Mouse (Mus musculus): ENCODE measurements around the gene Pi16. TPM values are rescaled to one million over a fixed set of nuclear protein-coding genes. Genes with fewer than 3 reads are reported as not detected.

Pi16 gene
- total RNA-seq, 2 experiments from 2014 or later, result 1.6 to 1.9 TPM

GRCm38 (mm10) chr17:29355841-29356478 is 38.5 kb downstream of the Pi16 start:
- DNase-seq (ENCODE audit: low spot score in 2 of 2), result peak in 1 of 2 experiments; percentile 48

- peak; percentile 54 to 60 for DNase-seq (ENCODE audit: low spot score in 2 of 2)
Measured at GRCm38 (mm10) chr17:29356479-29356856, 39.0 kb downstream of the Pi16 start.

GRCm38 (mm10) chr17:29356882-29357281 is 39.4 kb downstream of the Pi16 start:
- DNase-seq (ENCODE audit: low spot score in 2 of 2), result no peak

- DNase-seq (ENCODE audit: low spot score in 2 of 2), result no peak
Measured at GRCm38 (mm10) chr17:29358928-29359327, 41.4 kb downstream of the Pi16 start.

- DNase-seq (ENCODE audit: low spot score in 2 of 2), result no peak
Measured at GRCm38 (mm10) chr17:29360761-29361221, 43.3 kb downstream of the Pi16 start, which contains the start of gene Fgd2. TSS of gene Fgd2 (plus strand) at chr17:29360914.

GRCm38 (mm10) chr17:29361982-29362691 is 44.7 kb downstream of the Pi16 start:
- no peak for DNase-seq (ENCODE audit: low spot score in 2 of 2)

GRCm38 (mm10) chr17:29363109-29363508 is 45.6 kb downstream of the Pi16 start:
- DNase-seq (ENCODE audit: low spot score in 2 of 2), result no peak

- DNase-seq (ENCODE audit: low spot score in 2 of 2), result no peak
Measured at GRCm38 (mm10) chr17:29365105-29365621, 47.7 kb downstream of the Pi16 start.

- DNase-seq (ENCODE audit: low spot score in 2 of 2), result no peak
Measured at GRCm38 (mm10) chr17:29368726-29369125, 51.2 kb downstream of the Pi16 start.

GRCm38 (mm10) chr17:29370984-29371723 is 53.7 kb downstream of the Pi16 start:
- DNase-seq (ENCODE audit: low spot score in 2 of 2), result peak; percentile 91 to 94

GRCm38 (mm10) chr17:29375871-29376270 is 58.4 kb downstream of the Pi16 start:
- DNase-seq (ENCODE audit: low spot score in 2 of 2), result no peak

- DNase-seq (ENCODE audit: low spot score in 2 of 2), result no peak
Measured at GRCm38 (mm10) chr17:29378056-29378455, 60.6 kb downstream of the Pi16 start.

Other genes with a start within 250 kb of the Pi16 start
- 10 to 100 TPM; 24.9 to 26.0 TPM for gene Cdkn1a, start 226.7 kb upstream of the Pi16 start, total RNA-seq (2021)
- under 1 TPM; 0.12 to 0.26 TPM for gene Rab44, start 203.5 kb upstream of the Pi16 start, total RNA-seq (2021)
- gene Cpne5, start 79.5 kb upstream of the Pi16 start, total RNA-seq (2021), result 10 to 100 TPM; 42.5 to 48.4 TPM
- gene Ppil1, start 53.5 kb upstream of the Pi16 start, total RNA-seq (2021), result 10 to 100 TPM; 17.3 to 18.1 TPM
- 10 to 100 TPM; 88.1 to 93.8 TPM for gene BC004004, start 48.9 kb upstream of the Pi16 start, total RNA-seq (2021)
- 100 to 1,000 TPM; 525 to 527 TPM for gene Mtch1, start 30.3 kb downstream of the Pi16 start, total RNA-seq (2021)
- 1 to 10 TPM; 5.6 to 9.0 TPM for gene Fgd2, start 43.2 kb downstream of the Pi16 start, total RNA-seq (2021)
- gene Pim1, start 173.1 kb downstream of the Pi16 start, total RNA-seq (2021), result 1 to 10 TPM; 3.1 to 6.0 TPM
- not detected for gene Gm17657, start 232.0 kb downstream of the Pi16 start, total RNA-seq (2021)
- 10 to 100 TPM; 43.7 to 44.9 TPM for gene Tbc1d22b, start 232.1 kb downstream of the Pi16 start, total RNA-seq (2021)
- gene Tmem217, start 234.7 kb downstream of the Pi16 start, total RNA-seq (2021), result not detected

Data from layer of hippocampus, postnatal 14 days (tissue).